Mouse (Mus musculus): ENCODE measurements around the gene Mas1. TPM values are rescaled to one million over a fixed set of nuclear protein-coding genes. Genes with fewer than 3 reads are reported as not detected.
A peak's percentile ranks its signal among the peaks of the same experiment; 100 is the strongest.

The Mas1 gene
- polyA plus RNA-seq (2015; fragmentation: Nextera tagmentation; extraction: Ambion mirVana), result 0.12 and 0.28 TPM in 2 replicates

DNA sequence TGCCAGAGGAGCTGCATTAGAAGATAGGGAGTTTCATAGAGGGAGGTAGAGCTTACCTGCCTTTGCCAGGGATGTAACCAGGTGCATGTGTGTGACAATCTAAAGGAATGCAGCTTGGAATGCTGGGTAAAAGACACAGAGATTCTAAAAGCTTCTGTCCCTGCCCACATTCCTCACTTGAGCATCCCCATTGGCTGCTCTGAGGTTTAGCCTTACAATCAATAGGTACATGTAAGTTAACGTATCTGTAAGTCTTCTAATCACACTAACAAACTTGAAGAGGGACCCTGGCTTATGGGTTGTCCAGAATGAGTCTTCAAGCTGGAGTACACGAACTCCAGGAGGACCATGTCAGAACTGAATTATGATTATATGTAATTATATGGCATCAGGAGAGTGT, at the start of gene Mas1:
Gene Mas1 (minus strand): TSS at position 101 of the 400 bp plus-strand sequence.
- Histone ChIP-seq H3K27ac (ENCODE audit: low read depth) (no peak within 1 kb of the TSS), H3K27me3 (ENCODE audit: insufficient read depth, low read length) (0 out of 2 replicates have a peak, but pooled peaks cover 13% of the 10 kb centered on the region), H3K9me3 (ENCODE audit: low read length) (no peaks in the 10 kb centered on the region), H3K4me2 (ENCODE audit: low read depth, low read length) (no peak within 1 kb of the TSS), H3K4me3 (ENCODE audit: low read depth, low read length) (no peak within 1 kb of the TSS), H3K9ac (replicated peaks) (no peak within 1 kb of the TSS), H3K4me1 (ENCODE audit: insufficient read depth) (no peaks in the 10 kb centered on the region), H3K36me3 (replicated peaks; ENCODE audit: insufficient read depth, low read length) (no peaks in the 10 kb centered on the region)
- no peak for ATAC-seq
- DNase-seq, result no peak
- 46% methylated on average over 2 of the region's 2 CpGs for WGBS (ENCODE audit: insufficient replicate concordance)
- no peak for TF ChIP-seq CTCF (IDR thresholded peaks at IDR 0.05; ENCODE audit: low read depth)
- TF ChIP-seq EP300 (IDR thresholded peaks at IDR 0.05; ENCODE audit: low read depth), result no peak

DNA sequence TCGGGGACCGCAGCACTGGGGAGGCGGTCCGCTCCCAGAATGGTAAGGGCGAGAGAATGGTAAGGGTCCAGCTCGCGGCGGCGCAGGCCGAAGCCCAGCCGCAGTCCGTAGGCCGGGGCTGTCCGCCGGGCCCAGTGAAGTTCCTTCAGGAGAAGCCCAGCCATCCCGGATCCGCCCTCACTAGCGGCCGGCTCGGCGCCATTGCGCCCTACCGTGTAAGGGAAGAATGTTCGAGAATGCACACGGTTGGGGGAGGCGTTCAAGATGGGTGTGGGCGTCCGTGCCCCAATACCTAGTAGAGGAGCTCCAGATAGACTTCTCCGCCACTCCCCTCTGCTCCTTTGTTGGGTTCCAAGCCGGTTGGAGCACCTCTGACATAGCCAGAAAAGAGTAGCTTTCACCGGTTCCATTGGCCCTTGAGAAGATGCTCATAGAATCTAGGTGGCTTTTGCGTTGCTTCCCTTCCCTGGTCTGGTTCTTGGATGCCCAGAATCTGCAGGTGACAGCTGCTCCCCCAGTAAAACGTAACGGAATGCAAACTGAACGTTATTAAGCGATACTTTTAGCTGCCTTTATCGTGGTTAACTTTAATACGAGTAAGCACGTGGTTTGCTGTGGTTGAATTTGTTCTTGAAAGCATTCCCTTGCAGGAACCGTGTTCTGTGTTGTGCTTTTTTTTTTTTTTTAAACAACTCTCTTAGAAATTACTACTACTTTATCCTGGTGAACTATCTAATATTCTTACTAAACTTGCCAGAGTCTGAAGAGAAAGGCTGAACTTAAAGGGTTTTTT, 48.8 kb upstream of the Mas1 start:
- H3K4me3 ChIP-seq (ENCODE audit: low read depth, low read length), result peak overlapping the region; percentile 94
- H3K4me1 ChIP-seq (ENCODE audit: insufficient read depth), result 0 out of 2 replicates have a peak, but pooled peaks cover 4% of the 10 kb centered on the region
- peak overlapping the region; percentile 96 for H3K4me2 ChIP-seq (ENCODE audit: low read depth, low read length)
- peak overlapping the region; percentile 90 for H3K27ac ChIP-seq (ENCODE audit: low read depth)
- ATAC-seq (peak; percentile 45), DNase-seq (peak; percentile 68)
- TF ChIP-seq EP300 (IDR thresholded peaks at IDR 0.05; ENCODE audit: low read depth), result no peak
- TF ChIP-seq CTCF (IDR thresholded peaks at IDR 0.05; ENCODE audit: low read depth), result no peak
- H3K9ac ChIP-seq (replicated peaks), result peak overlapping the region; percentile 95
- no peaks in the 10 kb centered on the region for H3K9me3 ChIP-seq (ENCODE audit: low read length)
- under 1% methylated on average over 40 of the region's 40 CpGs for WGBS (ENCODE audit: insufficient replicate concordance)
- H3K27me3 ChIP-seq (ENCODE audit: insufficient read depth, low read length), result no peaks in the 10 kb centered on the region
- H3K36me3 ChIP-seq (replicated peaks; ENCODE audit: insufficient read depth, low read length), result peaks cover 50% of the 10 kb centered on the region

DNA sequence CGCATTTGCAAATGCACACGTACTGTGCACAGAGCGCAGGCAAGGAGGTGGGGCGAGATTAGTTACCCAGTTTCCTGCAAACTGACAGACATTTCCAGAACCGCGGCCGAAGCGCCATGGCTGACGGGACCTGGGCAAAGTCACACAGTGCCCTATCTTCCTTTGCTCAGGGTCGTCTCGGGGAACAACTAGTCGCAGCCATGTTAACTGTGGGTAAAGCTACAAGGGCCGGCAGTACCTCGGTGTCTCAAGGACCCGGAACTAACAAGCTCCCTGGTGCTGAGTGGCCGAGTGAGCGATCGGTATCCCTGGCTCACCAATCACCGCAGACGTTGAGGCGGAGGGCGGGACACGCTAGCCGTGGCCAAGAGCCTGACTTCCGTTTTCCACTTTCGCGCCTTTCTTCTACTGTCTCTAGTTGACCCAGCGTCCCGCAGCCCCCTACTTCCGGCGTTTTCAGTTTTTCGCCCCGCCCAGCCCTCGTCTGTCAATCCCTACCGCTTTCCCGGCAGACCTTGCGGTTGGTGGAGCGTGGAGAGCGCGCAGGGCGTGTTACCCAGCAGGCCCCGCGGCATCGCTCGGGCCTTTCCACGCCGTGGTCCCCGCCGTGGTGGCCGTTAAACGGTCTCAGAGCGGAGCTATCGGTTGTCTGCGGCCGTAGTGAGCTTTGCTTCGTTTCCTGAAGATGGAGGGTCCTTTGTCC, 48.1 kb upstream of the Mas1 start, which contains the start of gene Mrpl18:
Gene Mrpl18 (minus strand): TSS at position 465 of the 703 bp plus-strand sequence.
- DNase-seq, result peak; percentile 99
- H3K4me3 ChIP-seq (ENCODE audit: low read depth, low read length), result peak within 1 kb of the TSS; percentile 94
- H3K27ac ChIP-seq (ENCODE audit: low read depth), result peak within 1 kb of the TSS; percentile 90
- no peaks in the 10 kb centered on the region for H3K9me3 ChIP-seq (ENCODE audit: low read length)
- no peaks in the 10 kb centered on the region for H3K27me3 ChIP-seq (ENCODE audit: insufficient read depth, low read length)
- ATAC-seq, result peak; percentile 97
- under 1% methylated on average over 55 of the region's 56 CpGs for WGBS (ENCODE audit: insufficient replicate concordance)
- H3K4me1 ChIP-seq (ENCODE audit: insufficient read depth), result 0 out of 2 replicates have a peak, but pooled peaks cover 4% of the 10 kb centered on the region
- peaks cover 47% of the 10 kb centered on the region for H3K36me3 ChIP-seq (replicated peaks; ENCODE audit: insufficient read depth, low read length)
- TF ChIP-seq EP300 (IDR thresholded peaks at IDR 0.05; ENCODE audit: low read depth) (peak; percentile 66; the same call in 1 of the 2 replicates), CTCF (IDR thresholded peaks at IDR 0.05; ENCODE audit: low read depth) (no peak)
- peak within 1 kb of the TSS; percentile 96 for H3K4me2 ChIP-seq (ENCODE audit: low read depth, low read length)
- peak within 1 kb of the TSS; percentile 95 for H3K9ac ChIP-seq (replicated peaks)

DNA sequence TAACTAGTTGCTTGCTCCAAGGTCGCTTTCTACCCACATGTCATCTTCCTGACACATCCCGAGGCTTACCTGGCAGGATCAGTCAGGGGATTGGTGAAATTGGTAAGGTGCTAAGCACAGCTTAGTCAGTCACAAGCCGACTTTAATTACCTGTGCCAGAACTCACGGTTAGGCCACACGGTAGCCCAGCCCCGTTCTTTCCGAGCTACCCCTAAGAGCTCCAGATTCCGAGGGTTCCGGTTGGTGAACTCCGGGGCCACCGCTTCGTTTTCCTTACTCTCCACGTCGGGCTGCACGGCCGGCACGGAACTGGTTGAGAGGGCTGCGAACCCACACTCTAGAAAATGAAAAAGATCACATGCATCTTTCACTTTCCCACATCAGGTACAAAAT, 47.5 kb upstream of the Mas1 start, which contains the start of gene Tcp1:
Gene Tcp1 (plus strand): TSS at position 214 of the 393 bp plus-strand sequence.
- peak within 1 kb of the TSS; percentile 90 for H3K27ac ChIP-seq (ENCODE audit: low read depth)
- no peaks in the 10 kb centered on the region for H3K9me3 ChIP-seq (ENCODE audit: low read length)
- no peak; the same call in 1 of the 2 replicates for TF ChIP-seq EP300 (IDR thresholded peaks at IDR 0.05; ENCODE audit: low read depth)
- TF ChIP-seq CTCF (IDR thresholded peaks at IDR 0.05; ENCODE audit: low read depth), result no peak
- 0 out of 2 replicates have a peak, but pooled peaks cover 4% of the 10 kb centered on the region for H3K4me1 ChIP-seq (ENCODE audit: insufficient read depth)
- DNase-seq, result peak; percentile 49
- no peaks in the 10 kb centered on the region for H3K27me3 ChIP-seq (ENCODE audit: insufficient read depth, low read length)
- H3K9ac ChIP-seq (replicated peaks), result peak within 1 kb of the TSS; percentile 95
- peak; percentile 9 for ATAC-seq
- H3K36me3 ChIP-seq (replicated peaks; ENCODE audit: insufficient read depth, low read length), result peaks cover 49% of the 10 kb centered on the region
- peak within 1 kb of the TSS; percentile 96 for H3K4me2 ChIP-seq (ENCODE audit: low read depth, low read length)
- under 1% methylated on average over 18 of the region's 18 CpGs for WGBS (ENCODE audit: insufficient replicate concordance)
- H3K4me3 ChIP-seq (ENCODE audit: low read depth, low read length), result peak within 1 kb of the TSS; percentile 94

DNA sequence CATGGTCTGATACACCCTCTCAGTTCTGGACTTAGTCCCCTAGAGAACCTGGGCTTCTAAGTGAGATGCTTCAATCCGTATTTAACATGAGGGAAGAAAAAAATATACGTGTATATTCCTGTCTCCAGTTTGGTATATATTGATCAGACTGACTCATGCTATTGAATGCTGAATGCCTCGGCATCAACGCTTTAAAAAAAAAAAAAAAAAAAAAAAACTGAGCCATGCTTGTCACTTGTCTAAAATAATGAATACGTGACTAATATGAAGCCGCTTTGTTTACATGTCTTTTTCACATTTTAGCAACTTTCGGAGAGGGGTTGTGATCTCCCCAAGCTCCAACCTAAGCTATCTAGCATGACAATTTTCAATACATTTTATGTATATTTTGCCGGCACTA, 42.4 kb upstream of the Mas1 start:
- H3K36me3 ChIP-seq (replicated peaks; ENCODE audit: insufficient read depth, low read length), result peaks cover 36% of the 10 kb centered on the region

More for the DNA sequence above, 42.4 kb upstream of the Mas1 start:
- ATAC-seq, result no peak
- Histone ChIP-seq H3K9ac (replicated peaks) (no peak overlapping the region), H3K9me3 (ENCODE audit: low read length) (no peaks in the 10 kb centered on the region), H3K4me1 (ENCODE audit: insufficient read depth) (no peaks in the 10 kb centered on the region), H3K4me2 (ENCODE audit: low read depth, low read length) (no peak overlapping the region), H3K4me3 (ENCODE audit: low read depth, low read length) (no peak overlapping the region), H3K27me3 (ENCODE audit: insufficient read depth, low read length) (no peaks in the 10 kb centered on the region), H3K27ac (ENCODE audit: low read depth) (no peak overlapping the region)
- TF ChIP-seq CTCF (IDR thresholded peaks at IDR 0.05; ENCODE audit: low read depth), result no peak
- TF ChIP-seq EP300 (IDR thresholded peaks at IDR 0.05; ENCODE audit: low read depth), result no peak
- no peak for DNase-seq
- WGBS (ENCODE audit: insufficient replicate concordance), result 80% methylated on average over 8 of the region's 8 CpGs

All from liver, postnatal 0 days (tissue).